Mouse (Mus musculus) skeletal muscle tissue, adult 2 months (tissue): ENCODE data around the gene Pipox.

Experiments used
- DNase-seq: peaks from one replicate; pipeline ENCODE4 v3.0.0-alpha.2; 2012; ENCODE audit warnings: low read depth, low spot score

The Pipox gene

GRCm38 (mm10) chr11:77847599-77848128 lies 46.2 kb downstream of the Pipox start:
- no peak for DNase-seq

- no peak for DNase-seq
These were observed 50.0 kb downstream of the Pipox start for GRCm38 (mm10) chr11:77843906-77844200.

- no peak for DNase-seq
These were observed 50.6 kb downstream of the Pipox start for GRCm38 (mm10) chr11:77843068-77843905.

GRCm38 (mm10) chr11:77840523-77841245 lies 53.2 kb downstream of the Pipox start:
- DNase-seq: no peak

GRCm38 (mm10) chr11:77837856-77838255 lies 56.0 kb downstream of the Pipox start:
- no peak for DNase-seq

GRCm38 (mm10) chr11:77836751-77837150 lies 57.1 kb downstream of the Pipox start:
- no peak for DNase-seq

GRCm38 (mm10) chr11:77836290-77836689 lies 57.6 kb downstream of the Pipox start:
- no peak for DNase-seq

- no peak for DNase-seq
These were observed 58.8 kb downstream of the Pipox start for GRCm38 (mm10) chr11:77835109-77835508.

GRCm38 (mm10) chr11:77832541-77832940 lies 61.4 kb downstream of the Pipox start:
- DNase-seq: no peak

GRCm38 (mm10) chr11:77830875-77831274 lies 63.0 kb downstream of the Pipox start:
- DNase-seq: no peak
